Mouse (Mus musculus): ENCODE measurements at regions not wholly inside any gene's neighbourhood (a gene's known extent, or its start where the extent isn't known, plus 50 kb on each side); places are given as distances from the start of the nearest gene placed in this dataset.

DNA sequence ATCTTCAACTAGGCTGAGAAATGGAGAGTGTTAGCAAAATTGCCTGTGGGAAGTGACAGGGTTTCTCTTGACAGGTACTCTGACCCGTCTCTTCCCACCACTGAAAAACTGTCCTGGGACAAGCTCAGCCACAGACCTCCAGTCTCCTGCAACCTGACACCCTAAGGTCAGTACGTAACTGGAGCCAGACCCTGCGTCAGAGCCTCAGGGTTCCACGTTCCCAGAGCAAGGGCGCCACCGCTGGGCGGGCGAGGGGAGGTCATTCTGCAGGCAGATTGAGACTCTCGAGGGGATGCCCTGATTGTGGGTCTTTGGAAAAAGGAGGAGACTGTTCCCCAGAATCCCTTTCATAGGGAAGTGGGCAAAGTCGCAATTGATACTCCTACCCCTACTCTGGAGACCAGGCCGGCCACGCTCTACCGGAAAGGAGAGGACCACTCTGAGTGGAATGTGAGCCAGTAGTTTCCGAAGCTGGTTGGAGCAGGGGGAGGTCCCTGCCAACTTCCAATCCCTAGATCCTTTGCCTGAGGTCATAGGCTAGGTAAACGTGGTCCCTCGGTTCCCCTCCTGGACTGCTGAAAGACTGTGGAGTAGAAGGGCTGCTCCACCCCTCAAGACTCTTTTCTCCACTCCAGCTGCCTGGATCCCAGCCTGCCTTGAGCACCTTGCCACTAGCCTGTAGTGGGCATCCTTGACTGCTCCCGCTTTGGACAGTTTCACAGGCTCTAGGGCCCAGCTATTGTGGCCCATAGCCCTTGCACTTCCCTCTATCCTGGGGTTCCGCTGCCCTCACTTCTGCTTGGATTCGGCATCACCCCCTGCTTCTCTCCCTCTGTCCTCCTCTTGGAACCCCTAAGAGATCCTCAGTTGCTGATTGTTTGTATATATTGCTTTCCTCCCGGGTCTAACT lies 61.0 kb upstream of the Lpcat1 start:
- DNase-seq (ENCODE audit: low spot score in 2 of 2) = no peak

DNA sequence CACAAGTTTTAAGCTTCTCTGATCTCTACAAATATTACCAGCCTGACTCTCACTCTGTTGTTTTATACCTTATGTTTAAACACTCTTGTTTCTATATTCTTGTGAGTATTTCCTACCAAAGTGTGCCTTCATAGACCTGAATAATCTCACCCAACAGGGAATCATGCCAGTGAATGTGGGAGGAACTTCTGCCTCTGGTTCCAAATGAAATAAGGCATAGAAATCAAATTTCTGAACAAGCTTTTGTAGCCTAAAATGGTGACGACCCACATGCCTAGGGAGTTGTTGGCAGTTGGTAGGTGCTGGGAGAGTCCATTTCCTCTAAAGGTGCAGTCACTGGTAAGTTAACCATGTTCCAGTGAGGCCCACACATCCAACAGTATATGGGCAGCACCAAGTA lies 66.1 kb upstream of the Lpcat1 start:
- no peak for DNase-seq (ENCODE audit: low spot score in 2 of 2)

DNA sequence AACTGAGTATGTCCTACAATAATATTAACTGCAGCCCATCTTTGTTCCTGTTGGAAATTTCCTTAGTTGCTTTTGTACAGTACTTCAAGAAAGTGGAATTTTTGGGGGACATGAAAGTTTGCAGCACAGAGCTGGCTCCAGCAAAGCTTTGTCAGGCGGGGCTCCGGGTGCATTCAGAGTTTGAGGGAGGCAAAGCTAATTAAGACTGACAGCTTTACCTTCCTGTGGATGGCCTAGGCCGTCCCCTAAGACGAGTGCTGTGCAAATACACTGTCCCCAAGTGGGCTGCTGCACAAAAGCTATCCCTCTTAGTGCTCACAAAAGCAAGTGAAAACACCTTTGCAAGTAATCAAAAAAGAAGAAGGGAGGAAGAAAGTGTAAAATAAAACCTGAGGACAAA lies 68.7 kb upstream of the Ndufs6 start:
- no peak for DNase-seq (ENCODE audit: low spot score in 2 of 2)

DNA sequence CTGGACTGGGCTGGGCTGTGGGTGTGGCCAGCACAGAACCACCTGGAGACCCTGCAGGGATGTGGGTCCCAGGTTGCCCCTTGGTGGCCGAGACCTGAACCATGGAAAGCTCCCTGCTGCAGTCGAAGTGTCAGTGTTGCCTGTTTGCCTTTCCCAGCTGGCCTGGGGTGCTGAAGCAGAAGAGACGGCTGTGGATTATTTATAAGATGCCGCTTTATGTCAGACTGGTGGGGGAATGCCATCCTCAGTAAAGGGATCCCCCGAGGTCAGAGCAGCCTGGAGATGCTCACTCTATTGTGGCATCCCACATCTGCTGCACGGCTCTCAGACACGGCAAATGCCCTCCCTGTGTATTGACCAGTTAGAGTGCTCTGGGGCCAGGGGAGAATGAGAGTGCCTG lies 67.5 kb upstream of the Ndufs6 start:
- no peak for DNase-seq (ENCODE audit: low spot score in 2 of 2)

DNA sequence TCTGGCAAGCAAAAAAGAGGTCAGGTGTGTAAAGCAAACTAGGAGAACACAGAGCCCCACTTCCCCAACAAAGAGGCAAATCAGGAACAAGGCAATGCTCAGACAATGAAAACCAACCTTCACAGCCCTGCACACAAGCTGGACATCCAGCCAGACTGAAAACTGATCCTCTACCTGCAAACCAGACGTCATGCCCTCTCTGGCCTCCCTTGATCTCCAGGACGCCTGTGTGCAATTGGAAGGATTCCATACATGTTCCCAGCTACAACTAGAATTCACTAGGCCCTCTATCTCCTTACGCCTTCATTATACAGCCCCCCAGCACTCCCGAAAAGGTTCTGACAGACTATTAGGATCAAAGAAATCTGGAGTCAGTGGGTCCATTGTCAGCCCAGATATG lies 60.7 kb upstream of the Ndufs6 start:
- DNase-seq (ENCODE audit: low spot score in 2 of 2) = no peak

DNA sequence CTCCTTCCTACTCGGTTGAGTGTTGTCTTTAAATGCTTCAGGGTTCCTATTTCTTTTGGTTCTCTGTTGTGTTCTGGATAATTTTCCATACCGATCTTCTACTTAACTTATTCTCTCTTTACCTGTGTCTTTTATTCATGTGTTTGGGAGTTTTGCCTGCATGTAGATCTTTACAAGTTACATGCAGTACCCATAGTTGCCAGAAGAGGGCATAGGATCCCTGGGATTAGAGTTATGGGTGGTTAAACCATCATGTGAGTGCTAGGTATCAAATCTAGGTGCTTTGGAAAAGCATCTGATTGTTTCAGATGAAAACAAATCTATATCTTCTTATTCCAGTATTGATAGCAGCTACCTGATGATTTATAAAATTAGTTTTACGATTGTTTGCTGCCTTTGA lies 55.2 kb upstream of the Ndufs6 start:
- peak in 1 of 2 experiments; percentile 71 for DNase-seq (ENCODE audit: low spot score in 2 of 2)

Data from spleen, postnatal 4 days (tissue).